Mouse (Mus musculus) small intestine, adult 2 months (tissue): ENCODE results near the gene Tprg.

Experiments used
- CTCF ChIP-seq: fragments of 200-500 bp; IDR thresholded peaks from 2 replicates; pipeline ENCODE4 v1.5.1; 2012; ENCODE audit warnings: low read depth, mild to moderate bottlenecking, control low read depth, inconsistent platforms, low read length, moderate library complexity, mixed read lengths; ENCODE audit not compliant: insufficient replicate concordance, insufficient read length; ENCODE audit errors: extremely low read depth
- POLR2A ChIP-seq: fragments of 200-500 bp; IDR thresholded peaks from 2 replicates; pipeline ENCODE4 v1.6.1; 2012; ENCODE audit warnings: low read depth, mild to moderate bottlenecking, control low read depth, inconsistent platforms, low read length, moderate library complexity

GRCm38 (mm10) chr16:25465435-25466139, 179.0 kb downstream of the Tprg start:
- no peak for TF ChIP-seq CTCF
- no peak for TF ChIP-seq POLR2A
